Mouse (Mus musculus) liver, postnatal 0 days (tissue): Measurements from ENCODE around the gene Slc29a2.

Source experiments
- CTCF ChIP-seq: sonication (generic); IDR thresholded peaks from 2 replicates; pipeline ENCODE4 v1.5.1; 2016; ENCODE audit warnings: antibody characterized with exemption, low read depth
- EP300 ChIP-seq: IDR thresholded peaks from 2 replicates; pipeline ENCODE4 v1.6.1; 2016; ENCODE audit warnings: antibody characterized with exemption, low read depth, mild to moderate bottlenecking

- TF ChIP-seq CTCF: no peak
- no peak for TF ChIP-seq EP300
Observed at GRCm38 (mm10) chr19:5062446-5062845, 38.8 kb downstream of the Slc29a2 start.
